Mouse (Mus musculus): Measurements from ENCODE around the gene Rpl19.

Rpl19 gene

GRCm38 (mm10) chr11:97999748-98000147 lies 26.8 kb upstream of the Rpl19 start:
- no peak for DNase-seq

- DNase-seq: no peak
These were observed 26.0 kb upstream of the Rpl19 start for GRCm38 (mm10) chr11:98000378-98001140.

GRCm38 (mm10) chr11:98001351-98001824 lies 25.1 kb upstream of the Rpl19 start:
- DNase-seq: no peak

GRCm38 (mm10) chr11:98001986-98002385 lies 24.5 kb upstream of the Rpl19 start:
- no peak for DNase-seq

GRCm38 (mm10) chr11:98002627-98003026 lies 23.9 kb upstream of the Rpl19 start:
- no peak for DNase-seq

- DNase-seq: no peak
These were observed 23.3 kb upstream of the Rpl19 start for GRCm38 (mm10) chr11:98003171-98003671.

- no peak for DNase-seq
These were observed 22.3 kb upstream of the Rpl19 start for GRCm38 (mm10) chr11:98004161-98004560.

GRCm38 (mm10) chr11:98005076-98005475 lies 21.4 kb upstream of the Rpl19 start:
- no peak for DNase-seq

GRCm38 (mm10) chr11:98005686-98006085 lies 20.8 kb upstream of the Rpl19 start:
- DNase-seq: no peak

GRCm38 (mm10) chr11:98008087-98008486 lies 18.4 kb upstream of the Rpl19 start:
- DNase-seq: no peak

GRCm38 (mm10) chr11:98011716-98012115 lies 14.8 kb upstream of the Rpl19 start:
- no peak for DNase-seq

GRCm38 (mm10) chr11:98012831-98013230 lies 13.7 kb upstream of the Rpl19 start:
- no peak for DNase-seq

- DNase-seq: no peak
These were observed 10.3 kb upstream of the Rpl19 start for GRCm38 (mm10) chr11:98016177-98016576.

- DNase-seq: no peak
These were observed 9.7 kb upstream of the Rpl19 start for GRCm38 (mm10) chr11:98016824-98017223.

- DNase-seq: no peak
These were observed 8.3 kb upstream of the Rpl19 start for GRCm38 (mm10) chr11:98018222-98018621.

GRCm38 (mm10) chr11:98018858-98019641 lies 7.5 kb upstream of the Rpl19 start:
- peak; percentile 89 for DNase-seq

GRCm38 (mm10) chr11:98019883-98020610 lies 6.5 kb upstream of the Rpl19 start:
- no peak for DNase-seq

- no peak for DNase-seq
These were observed 5.8 kb upstream of the Rpl19 start for GRCm38 (mm10) chr11:98020710-98021109.

GRCm38 (mm10) chr11:98021118-98021517 lies 5.4 kb upstream of the Rpl19 start:
- DNase-seq: no peak

GRCm38 (mm10) chr11:98021565-98022252 lies 4.8 kb upstream of the Rpl19 start:
- DNase-seq: no peak

- DNase-seq: no peak
These were observed 4.3 kb upstream of the Rpl19 start for GRCm38 (mm10) chr11:98022253-98022554.

- no peak for DNase-seq
These were observed 3.7 kb upstream of the Rpl19 start, which contains the start of gene Cacnb1 for GRCm38 (mm10) chr11:98022555-98023371. Cacnb1 (minus strand) TSS chr11:98023034.

Data from layer of hippocampus, adult 9-11 months (tissue).